Mouse (Mus musculus) kidney, adult 9 months (tissue): ENCODE data around the gene Pde11a.

Source experiments
- DNase-seq: peaks from one replicate; pipeline ENCODE4 v3.0.0; 2022

Pde11a gene

DNA sequence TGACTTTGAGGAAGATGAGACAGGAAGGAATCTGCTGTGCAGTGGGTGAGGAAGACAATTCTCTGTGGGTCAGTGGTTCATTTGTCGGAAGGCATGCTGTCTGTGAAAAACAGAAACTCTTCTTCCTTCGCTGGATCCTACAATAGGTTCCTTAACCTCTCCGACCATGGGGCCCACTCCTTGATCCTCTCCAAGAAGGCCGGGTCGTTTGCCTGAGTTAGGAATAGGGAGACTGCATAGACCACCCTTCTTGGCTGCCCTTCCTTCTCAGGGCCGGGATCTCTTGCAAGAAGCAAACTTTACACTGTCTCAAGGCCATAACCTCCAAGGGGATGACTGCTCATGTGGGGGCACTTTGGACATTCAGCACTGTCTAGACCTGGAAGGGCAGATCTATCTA, 19.3 kb downstream of the Pde11a start:
- no peak for DNase-seq

DNA sequence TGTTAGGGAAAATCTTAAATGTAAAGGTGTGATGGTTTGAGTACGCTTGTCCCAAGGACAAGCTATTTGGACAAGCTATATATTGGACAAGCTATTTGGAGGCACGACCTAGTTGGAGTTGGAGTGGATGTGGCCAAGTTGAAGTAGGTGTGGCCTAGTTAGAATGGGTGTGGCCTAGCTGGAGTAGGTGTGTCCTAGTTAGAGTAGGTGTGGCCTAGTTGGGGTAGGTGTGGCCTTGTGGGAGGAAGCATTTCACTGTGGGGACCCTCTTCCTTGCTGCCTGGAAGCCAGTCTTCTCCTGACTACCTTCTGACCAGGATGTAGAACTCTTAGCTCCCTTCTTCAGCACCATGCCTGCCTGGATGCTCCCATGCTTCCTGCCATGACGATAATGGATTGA, 50.9 kb downstream of the Pde11a start:
- no peak for DNase-seq

DNA sequence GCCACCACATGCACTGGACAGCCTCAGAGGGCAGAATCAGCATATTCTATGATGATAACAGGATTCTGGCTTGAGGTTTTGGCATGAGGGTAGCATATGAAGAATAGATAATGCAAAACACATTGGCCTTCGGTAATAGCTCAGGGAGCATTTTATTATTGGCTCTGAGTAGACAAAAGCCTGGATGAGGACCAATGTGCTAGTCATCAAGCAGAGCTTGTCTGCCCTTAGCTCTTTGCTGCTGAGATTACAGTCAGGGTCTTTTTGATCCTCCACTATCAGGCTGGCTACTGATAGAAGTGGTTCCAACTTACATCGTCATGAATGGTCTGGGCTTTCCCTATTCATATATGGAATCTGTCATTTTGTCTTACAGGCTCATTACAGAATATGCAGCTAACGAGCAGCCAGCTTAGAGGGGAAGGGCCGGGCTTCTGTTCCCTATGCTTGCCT, 52.3 kb downstream of the Pde11a start:
- no peak for DNase-seq

DNA sequence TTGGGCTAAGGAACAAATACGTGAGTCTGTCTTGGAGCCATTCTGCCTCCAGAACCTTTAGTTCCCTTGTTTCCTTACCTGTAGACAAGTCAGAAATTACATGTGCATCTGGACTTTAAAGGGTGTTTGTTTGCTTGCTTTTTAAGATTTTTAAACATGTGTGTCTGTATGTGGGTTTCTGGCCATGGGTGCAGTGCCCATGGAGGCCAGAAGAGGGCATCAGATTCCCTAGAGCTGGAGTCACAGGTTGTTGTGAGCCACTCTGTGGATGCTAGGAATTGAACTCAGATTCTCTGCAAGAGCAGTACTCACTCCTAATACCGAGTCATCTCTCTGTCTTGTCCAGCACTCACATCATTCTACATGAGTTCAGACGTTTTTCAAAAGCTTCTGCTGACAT, 53.4 kb downstream of the Pde11a start:
- DNase-seq: no peak

DNA sequence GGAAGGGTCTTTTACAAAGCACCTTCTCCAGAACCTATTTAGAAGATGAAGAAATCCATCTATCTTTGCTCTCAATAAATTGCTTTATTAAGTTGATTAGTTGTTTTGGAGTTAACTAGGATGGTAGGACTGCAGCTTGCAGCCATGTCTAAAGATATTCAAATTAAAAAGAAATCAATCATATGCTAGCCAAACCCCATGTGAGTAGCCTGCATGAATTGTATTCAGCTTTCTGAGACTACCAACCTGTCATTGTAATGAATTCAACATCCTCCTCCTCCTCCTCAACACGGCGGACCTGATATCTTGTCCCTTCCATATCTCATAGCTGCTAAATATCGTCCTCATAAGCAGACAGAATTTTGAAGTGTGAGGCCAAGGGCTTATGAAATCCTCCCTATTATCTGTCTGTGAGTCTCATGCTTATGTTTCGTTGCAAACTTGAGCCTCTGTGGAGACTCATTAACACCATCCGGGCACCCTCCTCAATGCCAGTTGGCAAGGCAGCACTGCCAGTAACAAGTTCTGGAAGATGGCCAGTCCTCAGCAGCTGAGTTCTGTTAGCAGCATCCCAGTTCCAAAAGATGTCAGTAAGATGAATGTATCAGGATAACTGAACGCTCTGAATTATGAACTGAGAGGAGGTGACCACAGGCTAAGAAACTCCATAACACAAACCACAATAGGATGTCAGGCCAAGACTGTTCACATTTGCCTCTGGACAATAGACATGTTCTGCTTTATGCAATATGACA, 55.0 kb downstream of the Pde11a start:
- no peak for DNase-seq

DNA sequence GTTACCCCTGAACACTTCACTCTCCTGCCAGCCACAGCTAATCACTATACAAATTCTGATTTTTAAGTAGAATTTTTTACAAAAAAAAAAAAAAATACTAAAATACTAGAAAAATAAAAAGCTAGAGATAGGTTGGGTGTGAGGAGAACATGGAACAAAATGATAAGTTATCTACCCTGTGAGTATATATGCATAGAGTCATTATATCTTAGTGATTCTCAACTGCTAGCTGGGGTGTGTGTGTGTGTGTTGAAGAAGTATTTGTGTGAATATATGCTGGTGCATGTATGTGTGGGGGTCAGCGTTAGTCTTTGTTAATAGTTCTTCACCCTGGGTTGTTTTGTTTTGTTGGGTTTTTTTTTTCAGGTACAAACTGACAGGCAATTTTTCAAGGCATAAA, 69.1 kb downstream of the Pde11a start:
- DNase-seq: no peak

DNA sequence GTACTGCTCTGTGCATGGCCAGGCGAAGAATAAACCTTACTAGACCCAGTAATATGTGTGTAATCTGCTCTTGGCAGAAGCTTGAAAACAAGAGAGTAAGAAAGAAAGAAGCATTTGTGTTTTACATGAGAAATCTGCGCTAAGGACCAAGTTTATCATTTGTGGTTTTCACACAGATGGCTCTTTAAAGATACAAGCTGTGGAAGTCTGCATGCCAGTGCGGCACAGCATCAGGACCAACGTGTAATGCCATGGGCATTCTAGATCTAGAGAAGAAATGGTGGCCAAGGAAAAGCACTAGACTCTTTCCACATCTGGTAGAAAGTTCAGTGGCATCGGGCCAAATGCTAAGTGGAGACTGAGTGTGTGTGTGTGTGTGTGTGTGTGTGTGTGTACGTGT, 71.2 kb downstream of the Pde11a start:
- DNase-seq: no peak

DNA sequence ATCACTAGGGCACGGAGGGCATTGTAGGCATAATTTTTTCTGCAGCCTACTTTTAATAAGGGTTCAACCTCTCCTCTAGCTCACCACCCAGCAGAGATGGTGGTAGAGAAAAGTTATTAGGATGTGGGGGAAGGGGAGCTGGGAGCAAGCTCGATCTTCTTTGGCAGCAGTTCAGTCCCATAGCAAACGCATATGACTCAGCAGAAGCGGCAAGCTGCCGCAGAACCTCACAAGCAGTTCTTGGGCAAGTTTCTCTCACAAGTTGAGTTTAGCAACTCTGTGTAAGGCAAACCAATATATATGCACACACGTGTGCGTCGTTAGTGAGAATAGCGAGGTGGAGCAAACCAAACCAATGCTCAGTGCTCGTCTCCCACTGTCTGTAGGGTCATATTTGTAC, 72.0 kb downstream of the Pde11a start:
- no peak for DNase-seq

DNA sequence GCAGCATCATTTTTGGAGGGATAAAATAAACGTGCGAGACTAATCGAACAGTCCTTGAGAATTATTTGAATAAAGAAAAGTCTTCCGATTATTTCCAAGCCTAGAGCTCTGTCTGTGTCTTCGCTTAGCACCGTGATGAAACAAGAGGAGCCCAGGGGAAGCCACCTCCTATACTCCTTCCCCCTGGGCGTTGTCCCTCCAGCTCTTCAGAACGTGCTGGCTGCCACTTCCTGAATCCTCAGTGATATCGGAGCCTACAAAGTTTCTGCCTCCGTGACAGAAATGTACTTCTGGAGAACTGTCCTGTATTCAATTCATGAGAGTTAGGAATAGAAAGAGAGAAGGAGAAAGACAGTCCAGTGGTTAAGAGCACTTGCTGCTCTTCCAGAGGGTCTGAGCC, 74.3 kb downstream of the Pde11a start:
- no peak for DNase-seq

DNA sequence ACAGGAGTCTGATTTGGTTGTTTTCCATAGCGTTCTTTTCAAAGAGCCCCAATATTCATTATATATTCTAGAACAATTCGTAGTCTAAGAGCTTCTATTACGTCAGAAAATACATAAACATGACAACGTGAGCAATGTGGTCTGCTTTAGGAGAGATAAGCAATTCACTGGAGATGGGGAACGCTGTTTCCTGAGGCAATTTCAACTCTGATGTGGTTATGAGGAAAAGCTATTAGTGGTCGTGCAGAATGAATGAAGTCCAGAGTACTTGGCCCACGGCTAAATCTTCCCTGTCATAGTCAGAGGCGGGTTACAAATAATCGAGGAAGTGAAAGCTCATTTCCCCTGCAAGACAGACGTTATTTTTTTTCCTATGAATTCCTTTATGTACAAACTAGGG, 75.9 kb downstream of the Pde11a start:
- DNase-seq: no peak

DNA sequence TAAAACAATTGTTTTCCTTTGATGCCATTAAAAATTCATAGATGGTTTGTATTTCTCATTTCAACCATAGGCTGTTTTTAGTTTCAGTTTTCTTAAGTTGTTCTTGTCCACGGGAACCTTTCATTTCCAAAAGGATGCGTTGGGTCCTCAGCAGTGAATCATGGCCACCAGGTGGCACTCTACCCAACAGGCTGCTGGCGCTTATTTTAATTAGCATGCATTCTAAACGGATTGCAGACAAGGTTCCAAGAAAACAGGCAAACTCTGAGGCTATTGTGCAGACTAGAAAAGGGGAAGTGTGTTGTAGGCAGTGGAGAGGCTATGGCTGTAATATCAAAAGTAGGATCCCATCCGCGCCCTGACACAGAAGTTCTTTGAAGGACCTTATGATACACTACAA, 83.7 kb downstream of the Pde11a start:
- peak; percentile 62 for DNase-seq

DNA sequence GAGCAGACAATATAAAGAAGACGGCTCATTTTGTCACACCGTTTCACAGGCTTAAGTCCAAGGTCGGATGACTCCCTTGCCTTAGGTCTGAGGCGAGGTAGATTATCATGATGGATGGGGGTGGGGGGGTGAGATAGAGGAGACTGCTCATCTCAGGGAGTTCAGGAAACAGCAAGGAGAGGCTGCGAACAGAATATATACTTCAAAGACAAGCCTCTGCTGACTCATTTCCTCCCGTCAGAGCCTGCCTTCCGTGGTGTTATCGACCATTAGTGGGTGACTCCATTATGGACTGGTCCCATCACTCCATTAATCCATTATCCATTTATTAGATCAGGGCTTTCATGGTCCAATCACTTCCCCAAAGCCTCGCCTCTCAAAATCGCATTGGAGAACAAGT, 87.2 kb downstream of the Pde11a start:
- no peak for DNase-seq

DNA sequence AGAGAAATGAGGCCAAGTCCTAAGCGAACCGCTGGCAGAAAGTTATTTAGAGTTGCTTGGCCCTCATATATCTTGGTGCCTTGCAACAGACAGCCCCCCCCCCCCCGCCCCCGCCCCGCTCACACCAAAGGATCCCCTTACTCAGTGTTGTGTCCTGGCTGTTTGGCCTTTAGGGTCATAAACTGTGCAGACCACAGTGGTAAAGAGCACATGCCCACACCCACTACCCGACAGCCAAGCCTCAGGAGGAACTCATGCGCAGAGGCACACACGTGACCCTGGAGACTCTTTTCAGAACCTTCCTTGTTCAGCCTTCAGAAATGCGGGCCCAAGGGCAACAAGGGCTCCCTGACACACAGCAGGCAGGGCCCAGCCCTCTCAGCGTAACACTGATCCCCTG, 90.3 kb downstream of the Pde11a start:
- no peak for DNase-seq

DNA sequence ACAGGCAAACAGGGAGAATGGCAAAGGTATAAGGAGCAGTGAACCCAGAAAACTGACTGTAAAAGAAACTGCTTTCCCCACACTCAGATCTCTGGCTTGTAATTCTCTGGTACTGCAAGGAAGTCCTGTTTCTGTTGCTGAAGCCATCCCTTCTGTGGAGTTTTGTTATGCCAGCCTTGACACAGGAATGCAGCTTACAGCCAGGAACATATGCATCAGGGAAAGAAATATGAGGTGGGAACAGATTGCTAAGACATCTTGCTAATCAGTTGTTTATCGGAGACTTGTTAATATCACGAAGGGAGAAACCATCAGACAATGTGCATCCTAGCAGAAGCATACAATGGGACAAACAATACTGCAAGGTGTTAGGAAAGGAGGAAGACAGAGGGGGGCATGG, 99.4 kb downstream of the Pde11a start:
- no peak for DNase-seq

DNA sequence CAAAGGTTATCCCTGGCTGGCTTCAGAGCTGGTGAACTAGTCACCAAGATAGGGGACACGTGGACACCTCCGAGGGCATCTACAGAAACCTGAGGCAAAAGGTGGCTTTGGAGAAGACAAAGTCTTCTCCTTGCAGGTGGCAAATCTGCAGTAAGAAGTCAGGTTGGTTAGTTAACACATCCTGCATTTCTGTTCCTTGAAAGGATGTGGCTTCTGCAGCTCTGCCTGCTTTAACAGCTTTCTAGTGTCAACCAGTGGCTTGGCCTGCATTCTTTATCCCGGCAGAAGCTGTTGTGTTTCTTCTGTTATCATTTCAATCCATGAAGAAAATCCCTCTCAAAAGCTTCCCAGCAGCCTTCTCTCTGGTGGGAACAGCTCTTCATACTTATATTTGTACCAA, 100.1 kb downstream of the Pde11a start:
- DNase-seq: no peak

DNA sequence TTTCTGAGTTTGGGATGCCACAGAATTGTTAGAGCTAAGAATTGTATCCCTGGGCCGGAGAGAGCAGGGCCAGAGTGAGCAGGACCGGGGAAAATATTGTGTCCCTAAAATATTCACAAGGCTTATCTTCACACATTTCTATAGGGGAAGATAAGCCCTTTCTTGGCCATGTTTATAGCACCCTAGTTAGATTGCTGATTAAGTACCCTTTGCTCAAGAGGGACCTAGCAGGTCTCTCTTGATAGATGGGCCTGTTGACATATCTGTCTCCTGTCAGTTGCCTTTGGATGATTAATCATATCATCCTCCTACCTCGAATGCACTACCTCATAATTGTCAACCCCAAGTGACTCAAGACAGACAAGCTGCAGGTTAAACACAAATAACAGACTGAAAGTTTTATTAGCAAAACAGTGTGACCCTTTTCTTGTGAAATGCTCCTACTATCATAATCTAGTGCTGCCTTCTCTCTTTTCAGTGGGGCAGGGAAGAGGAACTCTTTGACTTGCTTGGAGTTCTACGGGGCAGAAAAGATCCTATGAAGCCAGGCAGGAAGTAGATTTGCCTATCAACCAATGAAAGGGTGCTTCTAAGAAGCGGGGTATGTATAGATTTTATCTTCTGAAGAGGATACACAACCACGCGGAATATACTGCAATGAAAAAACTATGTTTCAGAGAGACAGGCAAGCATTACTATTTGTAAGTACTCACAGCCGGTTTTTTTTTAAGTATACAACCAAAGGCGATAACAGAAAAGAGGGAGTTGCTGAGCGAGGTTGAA, 100.7 kb downstream of the Pde11a start:
- no peak for DNase-seq

DNA sequence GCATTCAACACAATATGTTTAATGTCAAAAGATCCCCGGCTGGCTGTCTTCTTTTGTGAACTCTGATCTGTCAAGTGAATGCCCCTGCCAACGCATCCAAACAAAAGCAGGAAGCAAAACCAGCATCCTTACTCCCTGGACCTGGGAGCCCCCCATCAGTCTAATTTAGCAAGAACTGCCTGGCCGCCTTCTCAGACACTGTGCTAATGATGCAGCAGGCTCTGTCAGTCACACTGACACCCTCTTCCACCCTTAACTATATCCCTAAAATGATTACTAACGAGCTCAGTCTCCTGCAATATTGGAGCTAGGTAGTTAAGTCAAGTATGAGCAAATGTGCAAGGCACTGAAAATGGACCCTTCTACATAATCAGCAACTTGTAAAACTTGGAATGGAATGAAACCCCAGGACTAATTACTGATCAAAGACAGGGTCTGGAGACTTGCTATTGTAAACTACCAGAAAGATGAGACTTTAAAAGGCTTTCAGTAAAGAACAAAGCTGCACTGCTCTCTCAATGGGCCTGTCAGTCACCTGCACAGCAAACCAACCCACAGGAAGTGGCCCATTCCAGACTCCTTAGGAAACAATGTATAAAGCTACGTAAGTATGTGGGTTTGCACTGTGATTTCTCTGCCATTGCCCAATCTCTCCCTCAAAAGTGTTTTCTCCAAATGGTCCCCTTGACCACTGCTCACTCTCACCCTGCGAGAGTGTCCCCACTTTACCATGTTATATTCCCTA, 118.0 kb downstream of the Pde11a start:
- no peak for DNase-seq

DNA sequence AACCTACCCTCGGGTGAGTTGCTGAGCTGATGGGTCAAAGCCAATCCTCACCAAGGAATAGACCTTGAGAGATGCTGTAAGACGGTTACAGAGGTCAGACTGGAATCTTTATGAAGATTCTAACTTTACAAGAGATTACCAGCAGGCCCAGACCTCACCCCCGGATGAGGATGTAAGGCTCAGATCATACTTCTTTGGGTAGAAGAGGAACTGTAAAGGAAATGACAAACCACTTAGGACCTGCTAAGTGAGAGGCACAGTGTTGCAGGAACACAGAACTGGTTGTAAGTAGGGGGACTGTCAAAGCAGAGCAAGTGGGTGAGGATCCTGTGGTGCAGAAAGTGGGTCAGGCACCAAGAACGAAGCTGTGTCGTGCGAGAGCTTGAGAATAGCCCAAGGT, 119.0 kb downstream of the Pde11a start:
- DNase-seq: no peak

DNA sequence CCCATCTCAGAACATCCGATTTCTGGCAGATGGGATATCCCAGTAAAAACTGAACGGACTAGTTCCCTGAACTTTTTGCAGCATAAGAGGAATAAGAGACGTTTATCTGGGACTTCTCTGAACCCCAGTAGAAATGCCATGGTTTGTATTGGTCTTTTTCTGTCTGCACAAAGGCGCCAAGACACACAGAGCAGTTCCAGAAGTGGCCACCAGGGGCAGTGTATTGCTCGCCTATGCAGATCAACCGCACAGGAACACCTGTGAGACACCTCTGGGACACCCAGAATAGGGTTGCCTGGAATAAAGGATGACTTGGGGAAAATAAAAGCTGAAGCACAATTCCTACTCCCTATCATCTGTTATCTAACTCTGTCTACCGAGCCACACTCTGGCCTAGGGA, 122.4 kb downstream of the Pde11a start:
- DNase-seq: peak; percentile 17

DNA sequence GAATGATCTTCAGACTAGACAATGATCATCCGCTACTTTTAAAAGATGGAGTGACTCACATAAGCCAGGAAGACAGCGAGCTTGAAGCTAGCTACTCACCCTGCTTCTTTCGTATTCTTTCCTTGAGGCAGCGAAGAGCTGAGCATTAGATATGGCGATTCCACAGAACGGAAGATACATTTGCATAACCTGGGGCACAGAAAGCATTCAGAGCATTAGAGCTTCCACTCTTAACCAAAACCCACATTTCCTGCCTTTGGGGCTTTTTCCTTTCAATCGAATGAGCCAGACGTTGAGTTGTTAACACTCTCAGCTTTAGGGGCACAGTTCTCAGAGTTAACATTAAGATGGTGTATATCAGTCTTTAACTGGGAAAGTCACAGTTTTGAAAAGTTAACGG, 123.4 kb downstream of the Pde11a start:
- no peak for DNase-seq

DNA sequence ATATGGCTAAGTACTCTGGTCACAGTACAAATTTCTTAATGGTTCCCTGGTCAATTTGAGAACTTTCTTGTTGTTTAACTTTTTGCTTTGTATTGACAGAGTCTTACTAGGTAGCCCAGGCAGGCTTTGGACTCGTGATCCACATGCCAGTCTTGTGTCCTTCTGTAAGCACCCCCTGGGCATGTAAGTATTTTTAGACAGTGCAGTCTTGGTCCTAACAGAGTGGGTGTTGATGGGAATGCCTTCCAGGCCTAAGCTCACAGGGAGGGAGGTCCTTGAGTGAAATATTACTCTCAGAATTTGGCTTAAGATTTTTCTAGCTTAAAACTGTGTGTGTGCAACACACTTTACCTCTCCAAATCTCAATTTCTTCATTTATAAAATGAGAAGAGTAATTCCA, 153.4 kb downstream of the Pde11a start:
- no peak for DNase-seq

DNA sequence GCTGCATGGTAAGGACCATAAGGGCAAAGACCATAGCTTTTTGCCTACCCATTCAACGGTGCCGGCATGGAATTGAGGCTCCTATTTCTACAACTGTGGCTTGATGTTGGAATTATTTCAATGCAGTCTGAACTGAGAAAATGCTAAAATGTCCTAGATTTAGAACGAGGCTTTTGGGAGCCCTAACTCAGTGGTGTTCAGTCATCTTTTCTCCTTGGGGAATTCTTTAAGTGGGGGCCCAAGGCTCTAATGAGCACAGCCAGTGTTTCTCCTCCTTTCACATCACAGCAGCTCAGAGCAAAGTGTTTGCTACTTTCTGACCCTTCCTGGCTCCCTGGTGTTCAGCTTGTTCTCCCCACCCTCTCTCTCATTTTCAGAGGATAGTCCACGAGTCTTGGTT, 175.8 kb downstream of the Pde11a start:
- no peak for DNase-seq

DNA sequence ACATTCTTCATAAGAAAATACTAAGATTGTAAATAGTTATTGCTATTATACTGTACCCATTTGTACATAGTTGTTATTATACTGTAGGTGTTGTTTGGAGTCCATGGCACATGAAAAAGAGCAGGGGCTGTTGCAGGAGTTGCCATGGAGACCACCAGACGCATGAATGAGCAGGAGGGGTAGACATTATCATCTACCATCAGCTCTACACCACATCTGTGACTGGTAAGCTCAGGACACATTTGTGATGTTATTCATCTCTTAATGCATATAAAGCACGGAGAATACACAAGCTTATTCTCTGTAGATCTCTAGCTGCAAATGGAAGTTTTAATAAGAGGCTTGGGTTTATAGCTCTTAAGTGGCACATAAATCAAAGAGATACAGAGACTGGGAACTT, 179.6 kb downstream of the Pde11a start:
- no peak for DNase-seq

DNA sequence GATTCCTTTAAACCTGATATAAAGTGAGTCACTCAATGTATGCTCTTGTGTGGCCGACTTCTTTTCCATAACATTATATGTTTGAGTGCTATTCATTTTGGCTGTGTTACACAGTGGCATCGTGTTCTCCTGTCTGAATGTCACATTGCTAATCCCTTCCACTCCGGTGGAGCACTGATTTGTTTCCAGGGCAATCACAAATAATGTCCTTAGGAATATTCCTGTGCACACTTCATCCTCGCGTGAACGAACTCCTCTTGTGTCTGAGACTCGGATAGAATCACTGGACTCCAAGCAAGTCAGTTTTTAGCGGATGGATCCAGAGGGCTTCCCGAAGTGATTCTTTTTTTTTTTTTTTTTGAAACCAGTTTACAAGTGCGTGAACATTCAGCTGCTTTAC, 197.4 kb downstream of the Pde11a start:
- DNase-seq: no peak
